In genomic region chr12:29795107-29795673, GRCm38 (mm10) we compare ENCODE assay signal across 13 mouse cellular contexts.
DNase-seq lines count a peak whose midpoint lies in the region; ATAC-seq and TF ChIP-seq lines count a peak whose summit lies in the region.
"Had no signal": no experiment of that assay in that cellular context is flagged by ENCODE, and none has a peak within 500 bp of the region (broad histone marks: within the 10 kb centered on the region; RNA-seq: fewer than 3 reads in every experiment).

No protein-coding gene starts in this region.

- intact Hi-C loops in heart, adult 2 months (cut with DNase I): loop anchor here (2.0 to 5.0 kb wide), 3 partner anchors 42 to 118 kb away; no protein-coding TSS in a partner anchor
- intact Hi-C loops in heart, postnatal 25 days (cut with DNase I): loop anchor here (1.0 kb wide), 1 partner anchor 42 kb away; no protein-coding TSS in a partner anchor

- H3K27ac ChIP-seq in heart, adult 2 months: no peak overlapping the region
- no peak overlapping the region for H3K27ac ChIP-seq in lung, postnatal 0 days (ENCODE audit: low read length)
- H3K27ac ChIP-seq: liver, embryonic 12.5 days had no signal

- 62% methylated on average over 5 of the region's 5 CpGs for WGBS in heart, adult 2 months
- WGBS in lung, postnatal 0 days: 67% methylated on average over 5 of the region's 5 CpGs

- TF ChIP-seq POLR2A in heart, adult 2 months (IDR thresholded peaks at IDR 0.05; ENCODE audit: insufficient read depth, low read depth, low read length): no peak

- TF ChIP-seq CTCF in heart, adult 2 months (IDR thresholded peaks at IDR 0.05): peak; percentile 65
- TF ChIP-seq CTCF in lung, postnatal 0 days (IDR thresholded peaks at IDR 0.05): peak; percentile 55

- no peak for DNase-seq in heart, adult 2 months
- DNase-seq in heart, postnatal 25 days (ENCODE audit: low spot score): no peak
- peak; percentile 15 for DNase-seq in lung, postnatal 0 days (ENCODE audit: low spot score)
- DNase-seq in lung, postnatal 36 days: no peak
- peak; percentile 40 for DNase-seq in brain, adult 2 months (ENCODE audit: low read depth, low spot score)
- peak; percentile 62 for DNase-seq in retina, embryonic 14.5 days (ENCODE audit: low spot score)
- DNase-seq in testis, postnatal 14 days (ENCODE audit: low spot score): no peak
- DNase-seq: adrenal gland, adult 2 months; cerebellum, adult 11 months; kidney, adult 9 months; thymus, adult 2 months had no signal

- no peak overlapping the region for H3K9ac ChIP-seq in heart, adult 2 months (ENCODE audit: low read depth, low read length)
- no peak overlapping the region for H3K9ac ChIP-seq in lung, postnatal 0 days (replicated peaks; ENCODE audit: low read depth)
- H3K9ac ChIP-seq: liver, embryonic 12.5 days had no signal

- no peaks in the 10 kb centered on the region for H3K9me3 ChIP-seq in lung, postnatal 0 days (ENCODE audit: low read length)
- H3K9me3 ChIP-seq: liver, embryonic 12.5 days had no signal

- ATAC-seq in lung, postnatal 0 days: no peak
- ATAC-seq: liver, embryonic 12.5 days had no signal

- no peak overlapping the region for H3K4me3 ChIP-seq in heart, adult 2 months
- no peak overlapping the region for H3K4me3 ChIP-seq in lung, postnatal 0 days (ENCODE audit: low read depth, low read length)
- H3K4me3 ChIP-seq: liver, embryonic 12.5 days had no signal

- H3K27me3 ChIP-seq in heart, adult 2 months (ENCODE audit: control insufficient read depth, insufficient read depth, low read length): no peaks in the 10 kb centered on the region
- no peaks in the 10 kb centered on the region for H3K27me3 ChIP-seq in lung, postnatal 0 days (replicated peaks; ENCODE audit: insufficient read depth, low read length)
- H3K27me3 ChIP-seq: liver, embryonic 12.5 days had no signal

- no peak for TF ChIP-seq EP300 in heart, adult 2 months (IDR thresholded peaks at IDR 0.05; ENCODE audit: insufficient read depth, low read depth, low read length)
- no peak for TF ChIP-seq EP300 in lung, postnatal 0 days (IDR thresholded peaks at IDR 0.05)

- no peaks in the 10 kb centered on the region for H3K79me2 ChIP-seq in heart, adult 2 months (replicated peaks; ENCODE audit: control insufficient read depth, insufficient read depth, low read length)

- H3K36me3 ChIP-seq in heart, adult 2 months (ENCODE audit: control insufficient read depth, insufficient read depth, low read length): no peaks in the 10 kb centered on the region
- no peaks in the 10 kb centered on the region for H3K36me3 ChIP-seq in lung, postnatal 0 days (ENCODE audit: insufficient read depth, low read length)
- H3K36me3 ChIP-seq: G1E; liver, embryonic 12.5 days had no signal

- H3K4me1 ChIP-seq in heart, adult 2 months (ENCODE audit: control insufficient read depth, insufficient read depth, low read length): no peaks in the 10 kb centered on the region
- H3K4me1 ChIP-seq in lung, postnatal 0 days (ENCODE audit: insufficient read depth, low read depth, low read length): no peaks in the 10 kb centered on the region
- H3K4me1 ChIP-seq: liver, embryonic 12.5 days had no signal

- no peak overlapping the region for H3K4me2 ChIP-seq in lung, postnatal 0 days (replicated peaks; ENCODE audit: low read depth, low read length)
- H3K4me2 ChIP-seq: liver, embryonic 12.5 days had no signal

Comparison
In these comparisons a context has a peak if more than half of its experiments do, and no peak if none do; other contexts are left out.
1. DNase-seq: peak in lung, postnatal 0 days (single experiment), brain, adult 2 months (single experiment) and retina, embryonic 14.5 days (single experiment); none in heart, adult 2 months (0 of 2), heart, postnatal 25 days (single experiment), lung, postnatal 36 days (single experiment) and testis, postnatal 14 days (single experiment).